Comparison of ENCODE assay signal across 8 mouse cellular contexts in genomic region chr9:102933925-102934721, GRCm38 (mm10). TPM values are rescaled to one million over a fixed set of nuclear protein-coding genes. Genes with fewer than 3 reads are reported as not detected.
DNase-seq lines count a peak whose midpoint lies in the region; ATAC-seq lines count a peak whose summit lies in the region.

No protein-coding gene starts in this region.

- peak overlapping the region; percentile 56; the same call in 1 of the 2 replicates for H3K9ac ChIP-seq in heart, embryonic 11.5 days (ENCODE audit: low read depth, low read length)
- H3K9ac ChIP-seq in embryonic facial prominence, embryonic 13.5 days, result no peak overlapping the region
- no peak overlapping the region for H3K9ac ChIP-seq in limb, embryonic 15.5 days
- no peak overlapping the region for H3K9ac ChIP-seq in midbrain, embryonic 15.5 days

- no peaks in the 10 kb centered on the region for H3K36me3 ChIP-seq in heart, embryonic 11.5 days (ENCODE audit: control insufficient read depth, insufficient read depth, low read length)
- no peaks in the 10 kb centered on the region for H3K36me3 ChIP-seq in embryonic facial prominence, embryonic 13.5 days
- H3K36me3 ChIP-seq in limb, embryonic 15.5 days, result no peaks in the 10 kb centered on the region
- no peaks in the 10 kb centered on the region for H3K36me3 ChIP-seq in midbrain, embryonic 15.5 days (replicated peaks)

- no peaks in the 10 kb centered on the region for H3K27me3 ChIP-seq in heart, embryonic 11.5 days (ENCODE audit: control insufficient read depth, insufficient read depth, low read length)
- no peaks in the 10 kb centered on the region for H3K27me3 ChIP-seq in embryonic facial prominence, embryonic 13.5 days
- H3K27me3 ChIP-seq in limb, embryonic 15.5 days, result no peaks in the 10 kb centered on the region
- no peaks in the 10 kb centered on the region for H3K27me3 ChIP-seq in midbrain, embryonic 15.5 days (replicated peaks)

- H3K27ac ChIP-seq in heart, embryonic 11.5 days (ENCODE audit: low read depth, low read length), result no peak overlapping the region
- no peak overlapping the region for H3K27ac ChIP-seq in embryonic facial prominence, embryonic 13.5 days
- no peak overlapping the region for H3K27ac ChIP-seq in limb, embryonic 15.5 days
- no peak overlapping the region for H3K27ac ChIP-seq in midbrain, embryonic 15.5 days

- ATAC-seq in heart, embryonic 11.5 days (replicated peaks; ENCODE audit: insufficient number of reproducible peaks, low FRiP score, low TSS enrichment), result 0 out of 2 replicates have a peak, but pooled peaks have one; percentile 42
- 0 out of 2 replicates have a peak, but pooled peaks have one; percentile 52 for ATAC-seq in embryonic facial prominence, embryonic 13.5 days (ENCODE audit: insufficient number of reproducible peaks, insufficient read depth, low FRiP score, low TSS enrichment, low read depth)
- no peak for ATAC-seq in limb, embryonic 15.5 days (ENCODE audit: insufficient number of reproducible peaks, low FRiP score, low TSS enrichment, low read depth)
- ATAC-seq in midbrain, embryonic 15.5 days (replicated peaks), result no peak

- peak overlapping the region; percentile 63 for H3K4me2 ChIP-seq in heart, embryonic 11.5 days
- peak overlapping the region; percentile 50 for H3K4me2 ChIP-seq in embryonic facial prominence, embryonic 13.5 days
- peak overlapping the region; percentile 22; the same call in 1 of the 2 replicates for H3K4me2 ChIP-seq in limb, embryonic 15.5 days
- peak overlapping the region; percentile 36 for H3K4me2 ChIP-seq in midbrain, embryonic 15.5 days

- WGBS in heart, embryonic 11.5 days (ENCODE audit: insufficient replicate concordance), result 30% methylated on average over 20 of the region's 20 CpGs
- 43% methylated on average over 20 of the region's 20 CpGs for WGBS in embryonic facial prominence, embryonic 13.5 days
- 43% methylated on average over 20 of the region's 20 CpGs for WGBS in limb, embryonic 15.5 days
- WGBS in midbrain, embryonic 15.5 days, result 48% methylated on average over 20 of the region's 20 CpGs

- H3K4me3 ChIP-seq in heart, embryonic 11.5 days (ENCODE audit: low read depth, low read length), result peak overlapping the region; percentile 33
- H3K4me3 ChIP-seq in embryonic facial prominence, embryonic 13.5 days, result peak overlapping the region; percentile 12
- H3K4me3 ChIP-seq in limb, embryonic 15.5 days, result peak overlapping the region; percentile 14
- H3K4me3 ChIP-seq in midbrain, embryonic 15.5 days, result no peak overlapping the region

- peaks cover 6% of the 10 kb centered on the region for H3K4me1 ChIP-seq in heart, embryonic 11.5 days (ENCODE audit: control insufficient read depth, insufficient read depth, low read length)
- peaks cover 7% of the 10 kb centered on the region for H3K4me1 ChIP-seq in embryonic facial prominence, embryonic 13.5 days
- H3K4me1 ChIP-seq in limb, embryonic 15.5 days, result no peaks in the 10 kb centered on the region
- 0 out of 2 replicates have a peak, but pooled peaks cover 3% of the 10 kb centered on the region for H3K4me1 ChIP-seq in midbrain, embryonic 15.5 days

- DNase-seq in heart, adult 8-10 months (ENCODE audit: low spot score), result no peak
- DNase-seq in gastrocnemius, adult 18-20 months (ENCODE audit: low spot score), result no peak
- DNase-seq in right cerebral cortex, postnatal 4 days, result no peak
- DNase-seq in adrenal gland, postnatal 4 days (ENCODE audit: low spot score in 2 of 2), result no peak

- no peaks in the 10 kb centered on the region for H3K9me3 ChIP-seq in heart, embryonic 11.5 days (replicated peaks; ENCODE audit: control insufficient read depth, low read length)
- H3K9me3 ChIP-seq in embryonic facial prominence, embryonic 13.5 days, result no peaks in the 10 kb centered on the region
- no peaks in the 10 kb centered on the region for H3K9me3 ChIP-seq in limb, embryonic 15.5 days
- H3K9me3 ChIP-seq in midbrain, embryonic 15.5 days, result no peaks in the 10 kb centered on the region

RNA-seq across cellular contexts. Expression of gene Slco2a1, which starts 54.4 kb away (rescaled TPM):
- 4.4 and 5.3 TPM in 2 replicates for polyA plus RNA-seq in heart, embryonic 11.5 days (2014; fragmentation: Nextera tagmentation; extraction: Ambion mirVana)
- 1 to 10 TPM; 3.4 to 5.0 (median 3.9) TPM for total RNA-seq in heart, adult 8-10 months (2022)
- 6.1 and 9.8 TPM in 2 replicates for polyA plus RNA-seq in embryonic facial prominence, embryonic 13.5 days (2015; fragmentation: Nextera tagmentation; extraction: Ambion mirVana)
- polyA plus RNA-seq in limb, embryonic 15.5 days (2015; fragmentation: Nextera tagmentation; extraction: Ambion mirVana), result 6.2 and 7.1 TPM in 2 replicates
- 3.0 and 3.5 TPM in 2 replicates for polyA plus RNA-seq in midbrain, embryonic 15.5 days (2015; fragmentation: Nextera tagmentation; extraction: Ambion mirVana)
- under 1 TPM; 0.71 to 0.93 TPM for total RNA-seq in gastrocnemius, adult 18-20 months (2021)
- total RNA-seq in adrenal gland, postnatal 4 days (2021), result 10 to 100 TPM; 12.0 to 12.3 TPM

Comparison
In these comparisons a context has a peak if more than half of its experiments do, and no peak if none do; other contexts are left out.
1. ATAC-seq: peak in heart, embryonic 11.5 days (single experiment) and embryonic facial prominence, embryonic 13.5 days (single experiment); none in limb, embryonic 15.5 days (single experiment) and midbrain, embryonic 15.5 days (single experiment).
2. Peak in every context shown above with its lines, with median percentiles within 50 percentile points of each other: H3K4me2 ChIP-seq.